Comparison of ENCODE assay signal across 8 mouse cellular contexts in genomic region chr9:11435019-11435418, GRCm38 (mm10).
A peak's percentile ranks its signal among the peaks of the same experiment; 100 is the strongest.
DNase-seq lines count a peak whose midpoint lies in the region; ATAC-seq and TF ChIP-seq lines count a peak whose summit lies in the region.

No protein-coding gene starts in this region.

- no peaks in the 10 kb centered on the region for H3K27me3 ChIP-seq in heart, adult 2 months (ENCODE audit: control insufficient read depth, insufficient read depth, low read length)
- H3K27me3 ChIP-seq in thymus, adult 2 months (ENCODE audit: control insufficient read depth, insufficient read depth, low read length), result no peaks in the 10 kb centered on the region
- H3K27me3 ChIP-seq in stomach, postnatal 0 days (ENCODE audit: control insufficient read depth, insufficient read depth, low read length), result no peaks in the 10 kb centered on the region

- H3K9ac ChIP-seq in heart, adult 2 months (ENCODE audit: low read depth, low read length), result no peak overlapping the region
- no peak overlapping the region for H3K9ac ChIP-seq in stomach, postnatal 0 days (ENCODE audit: low read length)

- no peak for TF ChIP-seq EP300 in heart, adult 2 months (IDR thresholded peaks at IDR 0.05; ENCODE audit: insufficient read depth, low read depth, low read length)
- TF ChIP-seq EP300 in stomach, postnatal 0 days (optimal IDR thresholded peaks at IDR 0.05), result no peak

- no peak overlapping the region for H3K4me3 ChIP-seq in heart, adult 2 months
- H3K4me3 ChIP-seq in thymus, adult 2 months (ENCODE audit: control insufficient read depth, insufficient read depth, low read length), result no peak overlapping the region
- H3K4me3 ChIP-seq in stomach, postnatal 0 days (ENCODE audit: low read depth, low read length), result no peak overlapping the region

- no peak for DNase-seq in heart, adult 2 months
- no peak for DNase-seq in heart, postnatal 4 days
- peak; percentile 21 for DNase-seq in thymus, adult 2 months
- DNase-seq in thymus, adult 18-20 months, result no peak
- DNase-seq in cerebellum, adult 8-10 months, result peak; percentile 12
- DNase-seq in kidney, postnatal 10 days, result peak; percentile 46
- peak; percentile 27 for DNase-seq in stomach, postnatal 0 days (ENCODE audit: low spot score)
- no peak for DNase-seq in yolk sac, embryonic 10.5 days (ENCODE audit: low spot score)

- WGBS in heart, adult 2 months, result 11% methylated on average over 2 of the region's 2 CpGs
- 22% methylated on average over 2 of the region's 2 CpGs for WGBS in thymus, adult 2 months
- WGBS in stomach, postnatal 0 days, result 25% methylated on average over 2 of the region's 2 CpGs

- H3K27ac ChIP-seq in heart, adult 2 months, result no peak overlapping the region
- H3K27ac ChIP-seq in thymus, adult 2 months (ENCODE audit: control insufficient read depth, insufficient read depth, low read length), result no peak overlapping the region
- no peak overlapping the region for H3K27ac ChIP-seq in stomach, postnatal 0 days (replicated peaks)

- no peaks in the 10 kb centered on the region for H3K4me1 ChIP-seq in heart, adult 2 months (ENCODE audit: control insufficient read depth, insufficient read depth, low read length)
- no peaks in the 10 kb centered on the region for H3K4me1 ChIP-seq in thymus, adult 2 months (replicated peaks; ENCODE audit: control insufficient read depth, insufficient read depth, low read length)
- H3K4me1 ChIP-seq in stomach, postnatal 0 days (replicated peaks; ENCODE audit: control insufficient read depth, insufficient read depth), result no peaks in the 10 kb centered on the region

- H3K4me2 ChIP-seq in stomach, postnatal 0 days (replicated peaks; ENCODE audit: low read depth), result no peak overlapping the region

- TF ChIP-seq POLR2A in heart, adult 2 months (IDR thresholded peaks at IDR 0.05; ENCODE audit: insufficient read depth, low read depth, low read length), result no peak
- no peak for TF ChIP-seq POLR2A in thymus, adult 2 months (IDR thresholded peaks at IDR 0.05; ENCODE audit: control insufficient read depth, extremely low read depth, insufficient read depth, low read length, poor library complexity)

- H3K36me3 ChIP-seq in heart, adult 2 months (ENCODE audit: control insufficient read depth, insufficient read depth, low read length), result no peaks in the 10 kb centered on the region
- H3K36me3 ChIP-seq in thymus, adult 2 months (ENCODE audit: control insufficient read depth, insufficient read depth, low read length), result no peaks in the 10 kb centered on the region
- H3K36me3 ChIP-seq in stomach, postnatal 0 days (ENCODE audit: control insufficient read depth, insufficient read depth, low read length), result no peaks in the 10 kb centered on the region

- TF ChIP-seq CTCF in heart, adult 2 months (IDR thresholded peaks at IDR 0.05), result peak; percentile 42
- no peak for TF ChIP-seq CTCF in thymus, adult 2 months (IDR thresholded peaks at IDR 0.05; ENCODE audit: borderline replicate concordance, control insufficient read depth, extremely low read depth, insufficient read depth, low read length, poor library complexity)
- TF ChIP-seq CTCF in stomach, postnatal 0 days (IDR thresholded peaks at IDR 0.05; ENCODE audit: low read depth), result peak; percentile 68

- H3K9me3 ChIP-seq in stomach, postnatal 0 days (ENCODE audit: control insufficient read depth, low read length), result no peaks in the 10 kb centered on the region

- no peaks in the 10 kb centered on the region for H3K79me2 ChIP-seq in heart, adult 2 months (replicated peaks; ENCODE audit: control insufficient read depth, insufficient read depth, low read length)

- no peak for ATAC-seq in stomach, postnatal 0 days (ENCODE audit: low FRiP score, low TSS enrichment)

- intact Hi-C loops in heart, adult 2 months (cut with DNase I), result no loop called here

Comparison
In these comparisons a context has a peak if more than half of its experiments do, and no peak if none do; other contexts are left out.
1. DNase-seq: peak in thymus, adult 2 months (single experiment), cerebellum, adult 8-10 months (single experiment), kidney, postnatal 10 days (single experiment) and stomach, postnatal 0 days (single experiment); none in heart, adult 2 months (0 of 2), heart, postnatal 4 days (single experiment), thymus, adult 18-20 months (0 of 2) and yolk sac, embryonic 10.5 days (single experiment).